Mouse (Mus musculus) limb, embryonic 12.5 days (tissue): ENCODE results near the gene Tmcc3. TPM values are rescaled to one million over a fixed set of nuclear protein-coding genes. Genes with fewer than 3 reads are reported as not detected.
A peak's percentile ranks its signal among the peaks of the same experiment; 100 is the strongest.

Experiments used
- ATAC-seq: fragments of 200-750 bp; cut with Nextera tagmentation; 2 replicates; pipeline ENCODE4 v1.8.0; 2017; ENCODE audit warnings: low read depth, moderate TSS enrichment; ENCODE audit not compliant: insufficient number of reproducible peaks, insufficient read depth, low FRiP score, low TSS enrichment
- H3K27ac ChIP-seq: fragments of 300-500 bp; sonication (generic); 2 replicates; pipeline ENCODE4 v1.5.1; 2016; ENCODE audit warnings: mild to moderate bottlenecking, moderate library complexity
- H3K27me3 ChIP-seq: fragments of 300-500 bp; sonication (generic); 2 replicates; pipeline ENCODE4 v1.6.1; 2016; ENCODE audit warnings: mild to moderate bottlenecking, moderate library complexity
- H3K36me3 ChIP-seq: fragments of 300-500 bp; sonication (generic); 2 replicates; pipeline ENCODE4 v1.6.1; 2016; ENCODE audit warnings: mild to moderate bottlenecking, moderate library complexity
- H3K4me1 ChIP-seq: fragments of 300-500 bp; sonication (generic); replicated peaks from 2 replicates; pipeline ENCODE4 v1.6.1; 2016
- H3K4me2 ChIP-seq: fragments of 300-500 bp; sonication (generic); 2 replicates; pipeline ENCODE4 v1.6.1; 2016; ENCODE audit warnings: mild to moderate bottlenecking, moderate library complexity
- H3K4me3 ChIP-seq: fragments of 300-500 bp; sonication (generic); replicated peaks from 2 replicates; pipeline ENCODE4 v1.5.1; 2016; ENCODE audit warnings: mild to moderate bottlenecking
- H3K9ac ChIP-seq: fragments of 300-500 bp; sonication (generic); replicated peaks from 2 replicates; pipeline ENCODE4 v1.6.1; 2016; ENCODE audit warnings: mild to moderate bottlenecking, moderate library complexity
- H3K9me3 ChIP-seq: fragments of 300-500 bp; sonication (generic); 2 replicates; pipeline ENCODE4 v1.6.1; 2016; ENCODE audit warnings: mild to moderate bottlenecking, moderate library complexity
- WGBS: fragments of 180-500 bp; shearing (Covaris S2); methylation state at CpG from one replicate; pipeline ENCODE4 v1.1.7; 2016; 5-methylcytosine and 5-hydroxymethylcytosine counted together
- polyA plus RNA-seq: library from polyadenylated mRNA; unstranded; fragments of >200 nt; fragmentation: Nextera tagmentation; extraction: Ambion mirVana; gene quantifications from 2 replicates; pipeline ENCODE4 v1.2.1, GENCODE M21; 2016

The Tmcc3 gene
- polyA plus RNA-seq, 1 experiment from 2014 or later: 9.5 TPM

DNA sequence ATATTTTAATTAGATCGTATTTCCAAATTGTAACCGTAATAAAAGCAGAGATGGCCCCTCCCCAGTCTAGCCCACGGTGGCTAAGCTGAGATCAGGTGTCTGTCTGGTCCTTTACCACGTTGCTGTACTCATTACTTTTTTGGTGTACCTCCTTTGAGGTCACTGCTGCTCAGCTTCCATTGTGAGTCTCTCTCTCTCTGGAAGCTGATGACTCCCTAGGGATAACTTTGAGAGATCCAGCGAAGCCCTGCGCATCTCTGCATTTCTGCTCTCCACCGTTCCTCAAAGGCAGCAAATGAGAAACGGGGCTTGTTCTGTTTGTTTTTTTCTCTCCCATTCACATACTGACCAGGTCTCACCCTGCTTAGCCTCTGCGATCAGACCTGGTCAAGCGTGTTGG is 23.3 kb downstream of the Tmcc3 start:
- WGBS: 75% methylated on average over 10 of the region's 10 CpGs
- Histone ChIP-seq H3K27me3 (no peaks in the 10 kb centered on the region), H3K27ac (no peak overlapping the region), H3K9me3 (peaks cover 3% of the 10 kb centered on the region; the same call in 1 of the 2 replicates), H3K9ac (no peak overlapping the region), H3K36me3 (no peaks in the 10 kb centered on the region), H3K4me2 (no peak overlapping the region), H3K4me1 (no peaks in the 10 kb centered on the region; the same call in 1 of the 2 replicates), H3K4me3 (no peak overlapping the region)
- no peak for ATAC-seq

DNA sequence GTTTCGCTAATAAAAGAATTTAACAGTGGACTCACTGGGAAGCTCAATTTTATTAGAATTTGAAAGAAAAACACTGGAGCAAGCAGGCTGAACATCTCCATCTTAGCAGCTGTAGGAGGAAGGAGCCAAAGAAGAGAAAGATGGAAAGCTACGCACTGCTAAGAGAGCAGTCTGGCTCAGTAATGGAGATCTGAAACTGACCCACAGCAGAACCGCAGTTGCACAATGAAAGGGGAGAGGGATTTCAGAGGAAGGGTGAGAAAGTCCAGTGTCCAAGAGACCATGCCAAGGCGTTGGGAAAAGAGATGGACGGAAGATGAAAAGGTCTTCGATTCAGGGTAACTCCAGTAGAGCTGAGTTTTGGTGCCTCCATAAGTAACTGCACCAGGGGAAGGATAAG is 24.3 kb downstream of the Tmcc3 start:
- ATAC-seq: no peak
- H3K36me3 ChIP-seq: no peaks in the 10 kb centered on the region
- H3K27me3 ChIP-seq: 0 out of 2 replicates have a peak, but pooled peaks cover 4% of the 10 kb centered on the region

DNA sequence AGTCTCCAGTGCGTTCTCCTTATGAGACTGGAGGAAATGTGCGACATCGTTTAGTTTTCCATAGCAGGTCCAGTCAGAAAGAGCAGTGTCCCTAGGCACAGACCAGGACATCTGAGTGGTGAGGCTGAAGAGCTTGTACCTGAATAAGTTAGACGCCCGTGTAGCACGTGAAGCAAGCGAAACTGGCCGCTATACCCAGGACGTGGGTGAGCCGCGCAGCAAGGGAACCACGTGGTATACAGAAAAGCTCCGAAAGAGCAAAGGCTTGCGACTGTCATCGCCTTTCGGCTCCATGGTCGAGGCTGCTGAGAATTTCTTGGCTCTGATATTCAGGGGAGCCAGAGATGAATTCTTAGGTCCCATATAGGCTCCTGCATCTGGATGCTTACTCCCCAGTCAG is 29.8 kb downstream of the Tmcc3 start:
- ATAC-seq: no peak
- Histone ChIP-seq H3K27me3 (peaks cover 8% of the 10 kb centered on the region; the same call in 1 of the 2 replicates), H3K36me3 (no peaks in the 10 kb centered on the region), H3K4me1 (peaks cover 8% of the 10 kb centered on the region), H3K9me3 (peaks cover 3% of the 10 kb centered on the region; the same call in 1 of the 2 replicates), H3K4me3 (no peak overlapping the region), H3K9ac (no peak overlapping the region), H3K27ac (no peak overlapping the region), H3K4me2 (peak overlapping the region; percentile 29)
- WGBS: 67% methylated on average over 17 of the region's 17 CpGs

More for the DNA sequence above, 24.3 kb downstream of the Tmcc3 start:
- Histone ChIP-seq H3K9ac (no peak overlapping the region), H3K27ac (no peak overlapping the region), H3K4me2 (no peak overlapping the region), H3K4me3 (no peak overlapping the region), H3K4me1 (no peaks in the 10 kb centered on the region; the same call in 1 of the 2 replicates), H3K9me3 (peaks cover 3% of the 10 kb centered on the region; the same call in 1 of the 2 replicates)
- WGBS: 84% methylated on average over 6 of the region's 6 CpGs

DNA sequence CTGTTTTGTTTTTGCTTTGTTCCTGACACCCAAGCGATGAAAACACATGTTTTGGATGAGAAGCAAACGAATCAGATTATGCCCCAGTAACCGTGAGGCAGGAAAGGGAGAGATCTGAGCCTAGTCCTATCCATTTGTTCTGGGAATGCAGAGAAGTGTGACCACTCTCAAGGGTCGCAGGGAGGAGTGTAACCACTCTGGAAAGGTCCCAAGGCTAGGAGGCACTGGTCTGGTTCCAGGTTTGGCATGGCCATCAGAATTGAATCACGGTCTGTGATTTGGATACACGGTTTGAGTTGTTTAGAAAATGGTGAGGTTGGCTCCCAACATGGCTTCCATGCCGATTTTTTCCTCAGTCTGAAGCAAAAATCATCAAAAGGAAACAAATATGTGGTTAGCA is 30.5 kb downstream of the Tmcc3 start:
- Histone ChIP-seq H3K27me3 (peaks cover 8% of the 10 kb centered on the region; the same call in 1 of the 2 replicates), H3K4me2 (no peak overlapping the region), H3K36me3 (no peaks in the 10 kb centered on the region), H3K9me3 (peaks cover 3% of the 10 kb centered on the region; the same call in 1 of the 2 replicates), H3K4me3 (no peak overlapping the region), H3K9ac (no peak overlapping the region), H3K4me1 (peaks cover 8% of the 10 kb centered on the region), H3K27ac (no peak overlapping the region)
- no peak for ATAC-seq
- 66% methylated on average over 7 of the region's 7 CpGs for WGBS

DNA sequence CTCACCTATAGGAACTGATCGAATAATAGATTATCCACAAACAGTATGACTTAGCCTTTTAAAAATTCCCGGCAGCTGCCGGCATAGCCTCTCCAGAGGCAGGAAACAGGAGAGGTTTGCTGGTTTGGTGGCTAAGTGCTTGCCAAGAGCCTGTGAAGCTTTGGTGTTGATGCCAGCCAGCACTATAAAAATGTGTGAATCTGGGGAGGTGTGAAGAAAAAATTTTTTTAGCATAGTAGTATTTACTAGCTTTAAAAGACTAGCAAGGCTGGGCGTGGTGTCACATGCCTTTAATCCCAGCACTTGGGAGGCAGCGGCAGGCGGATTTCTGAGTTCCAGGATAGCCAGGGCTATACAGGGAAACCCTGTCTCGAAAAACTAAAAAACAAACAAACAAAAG is 31.8 kb downstream of the Tmcc3 start:
- H3K9me3 ChIP-seq: no peaks in the 10 kb centered on the region
- H3K27me3 ChIP-seq: peaks cover 8% of the 10 kb centered on the region; the same call in 1 of the 2 replicates
- ATAC-seq: no peak
- no peak overlapping the region for H3K4me2 ChIP-seq
- H3K4me3 ChIP-seq: no peak overlapping the region
- WGBS: 77% methylated on average over 7 of the region's 7 CpGs
- no peak overlapping the region for H3K27ac ChIP-seq
- peaks cover 8% of the 10 kb centered on the region for H3K4me1 ChIP-seq
- H3K9ac ChIP-seq: no peak overlapping the region
- no peaks in the 10 kb centered on the region for H3K36me3 ChIP-seq

DNA sequence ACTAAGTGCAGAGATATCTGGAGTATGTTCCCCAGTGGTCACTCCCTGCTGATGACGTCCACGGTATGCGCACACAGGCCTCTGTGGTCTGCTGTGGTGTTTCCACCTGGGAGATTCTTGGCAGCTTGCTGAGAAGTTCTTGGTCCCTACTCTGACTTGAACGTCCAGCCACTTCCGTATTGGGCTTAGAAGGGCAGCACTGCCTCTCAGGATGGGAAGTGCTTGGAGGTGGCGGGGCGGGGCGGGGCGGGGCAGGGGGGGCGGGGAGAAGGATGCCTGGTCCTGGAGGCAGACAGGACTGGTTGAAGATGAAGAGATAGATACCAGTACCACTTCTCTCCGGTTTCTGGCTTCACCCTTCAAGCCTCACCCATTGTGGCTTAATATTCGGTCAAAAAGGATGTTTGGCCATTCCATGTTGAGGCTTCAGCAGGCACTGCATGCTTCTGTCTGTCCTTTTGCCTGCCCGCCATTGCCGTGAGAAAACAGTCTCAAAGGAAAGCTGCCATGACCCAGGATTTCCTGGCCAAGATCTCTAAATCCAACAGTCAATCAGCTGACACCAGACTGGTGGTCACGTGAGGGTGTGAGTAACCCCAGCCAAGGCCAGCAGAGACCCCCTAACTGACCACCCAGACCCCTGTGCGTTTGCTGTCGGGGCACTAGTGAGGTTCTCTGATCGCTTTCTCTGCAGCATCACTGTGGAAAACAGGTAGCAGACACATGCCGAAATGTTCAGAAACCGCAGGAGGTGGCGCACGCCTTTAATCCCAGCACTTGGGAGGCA is 33.1 kb downstream of the Tmcc3 start:
- ATAC-seq: no peak

DNA sequence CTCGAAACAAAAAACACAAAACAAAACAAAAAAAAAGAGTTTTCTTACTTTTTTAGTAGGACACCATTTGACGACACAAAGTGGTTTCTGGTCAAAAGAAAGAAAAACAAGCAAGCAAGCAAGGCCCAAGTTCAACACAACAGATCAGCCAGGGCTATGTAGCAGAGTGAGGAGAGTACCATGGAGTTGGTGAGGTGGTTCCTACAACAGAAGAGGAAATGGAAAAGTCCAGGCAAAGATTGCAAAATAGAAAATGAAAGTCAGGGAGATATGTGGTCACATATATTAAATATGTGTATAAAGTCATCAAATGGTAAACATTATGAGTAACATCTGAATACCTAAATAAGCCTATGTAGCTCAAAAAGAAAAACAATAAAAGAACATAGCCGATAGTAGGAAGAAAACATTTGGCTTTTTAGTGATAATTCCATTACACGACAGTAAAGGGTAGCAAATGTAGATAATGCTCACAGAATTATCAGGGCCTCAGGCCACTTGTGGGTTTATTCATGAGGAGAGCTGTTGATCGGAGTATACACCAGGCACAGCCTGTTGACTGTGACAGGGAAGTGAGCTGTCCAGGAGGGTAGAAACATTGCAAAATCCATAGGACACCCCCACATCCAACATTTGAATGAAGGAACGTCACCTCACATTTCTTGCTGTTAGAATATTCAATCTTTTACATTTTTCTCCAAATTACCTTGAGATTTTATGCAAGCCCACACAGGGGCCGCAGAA is 33.9 kb downstream of the Tmcc3 start:
- no peak for ATAC-seq
- no peaks in the 10 kb centered on the region for H3K9me3 ChIP-seq
- WGBS: 89% methylated on average over 7 of the region's 7 CpGs
- H3K36me3 ChIP-seq: no peaks in the 10 kb centered on the region
- peaks cover 5% of the 10 kb centered on the region; the same call in 1 of the 2 replicates for H3K27me3 ChIP-seq
- no peak overlapping the region for H3K4me3 ChIP-seq
- no peak overlapping the region for H3K9ac ChIP-seq
- H3K4me1 ChIP-seq: peaks cover 8% of the 10 kb centered on the region
- no peak overlapping the region for H3K4me2 ChIP-seq
- no peak overlapping the region for H3K27ac ChIP-seq

More for the DNA sequence above, 33.1 kb downstream of the Tmcc3 start:
- no peaks in the 10 kb centered on the region for H3K36me3 ChIP-seq
- peak overlapping the region; percentile 24; the same call in 1 of the 2 replicates for H3K4me2 ChIP-seq
- 0 out of 2 replicates have a peak overlapping the region, but pooled peaks have one; percentile 1 for H3K4me3 ChIP-seq
- WGBS: 47% methylated on average over 22 of the region's 22 CpGs
- H3K27me3 ChIP-seq: peaks cover 8% of the 10 kb centered on the region; the same call in 1 of the 2 replicates
- H3K27ac ChIP-seq: no peak overlapping the region
- no peaks in the 10 kb centered on the region for H3K9me3 ChIP-seq
- H3K4me1 ChIP-seq: peaks cover 8% of the 10 kb centered on the region
- no peak overlapping the region for H3K9ac ChIP-seq

DNA sequence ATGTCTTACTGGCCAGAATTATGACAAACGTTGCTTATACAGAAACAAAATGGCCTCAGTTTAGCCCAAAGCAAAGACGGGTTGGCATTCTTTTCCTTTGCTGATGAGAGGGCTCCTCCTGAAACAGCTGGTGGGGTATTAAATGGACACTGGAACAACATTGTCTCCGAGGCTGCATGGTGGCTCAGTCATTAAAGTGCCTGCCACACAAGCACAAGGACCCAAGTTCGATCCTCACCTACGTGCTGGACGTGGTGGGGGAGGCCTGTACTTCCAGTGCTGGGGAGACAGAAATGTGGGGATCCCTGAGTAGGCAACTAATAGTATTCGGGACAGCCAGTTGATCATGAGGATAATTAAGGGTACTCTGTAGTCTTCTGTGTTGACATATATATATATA is 34.8 kb downstream of the Tmcc3 start:
- Histone ChIP-seq H3K9me3 (no peaks in the 10 kb centered on the region), H3K4me1 (peaks cover 7% of the 10 kb centered on the region), H3K4me2 (no peak overlapping the region), H3K4me3 (no peak overlapping the region), H3K27me3 (peaks cover 4% of the 10 kb centered on the region; the same call in 1 of the 2 replicates), H3K36me3 (no peaks in the 10 kb centered on the region), H3K27ac (no peak overlapping the region), H3K9ac (no peak overlapping the region)
- WGBS: 91% methylated on average over 7 of the region's 7 CpGs
- no peak for ATAC-seq

DNA sequence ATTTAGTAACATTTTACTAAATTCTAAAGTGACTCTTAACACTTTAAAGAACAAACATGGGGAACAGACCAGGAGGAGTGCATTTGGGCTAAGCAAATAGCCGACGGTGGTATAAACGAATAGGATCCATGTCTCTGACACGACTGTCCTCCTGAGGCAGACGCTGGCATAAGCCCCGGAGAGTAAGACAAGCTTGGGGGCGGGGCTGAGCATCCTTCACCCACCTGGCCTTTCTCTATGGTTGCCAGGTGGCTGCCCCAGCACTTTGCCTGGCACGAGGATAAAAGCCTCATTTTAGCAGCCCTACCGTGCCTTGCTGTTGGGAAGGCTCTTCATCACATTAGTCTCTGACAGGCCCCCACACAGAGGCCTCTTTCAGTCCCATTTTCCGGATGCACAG is 35.5 kb downstream of the Tmcc3 start:
- Histone ChIP-seq H3K4me1 (no peaks in the 10 kb centered on the region; the same call in none of the 2 replicates), H3K9me3 (no peaks in the 10 kb centered on the region), H3K4me2 (no peak overlapping the region), H3K4me3 (no peak overlapping the region), H3K36me3 (no peaks in the 10 kb centered on the region), H3K27ac (no peak overlapping the region), H3K9ac (no peak overlapping the region), H3K27me3 (peaks cover 4% of the 10 kb centered on the region; the same call in 1 of the 2 replicates)
- ATAC-seq: no peak
- WGBS: 77% methylated on average over 10 of the region's 10 CpGs

DNA sequence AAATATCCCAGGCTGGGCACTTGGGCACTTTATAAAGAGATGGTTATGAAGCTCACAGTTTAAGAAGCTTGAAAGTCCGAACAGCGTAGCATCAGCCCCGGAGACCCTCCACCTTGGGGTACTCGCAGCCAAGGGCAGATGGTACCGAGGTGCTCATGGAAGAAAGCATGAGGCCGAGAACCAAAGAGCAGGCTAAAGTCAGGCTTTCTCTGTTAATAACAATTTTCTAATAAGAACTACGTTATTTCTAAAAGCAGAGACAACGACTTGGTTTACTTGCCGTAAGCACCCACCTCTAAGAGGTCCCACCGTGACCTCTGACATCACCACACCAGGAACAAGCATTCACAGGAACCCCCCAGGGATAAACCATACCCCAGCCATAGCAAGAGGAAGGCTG is 36.2 kb downstream of the Tmcc3 start:
- Histone ChIP-seq H3K9me3 (no peaks in the 10 kb centered on the region), H3K36me3 (no peaks in the 10 kb centered on the region), H3K27ac (no peak overlapping the region), H3K9ac (no peak overlapping the region), H3K4me1 (no peaks in the 10 kb centered on the region; the same call in 1 of the 2 replicates), H3K27me3 (peaks cover 4% of the 10 kb centered on the region; the same call in 1 of the 2 replicates), H3K4me2 (no peak overlapping the region), H3K4me3 (no peak overlapping the region)
- 94% methylated on average over 10 of the region's 10 CpGs for WGBS
- no peak for ATAC-seq

DNA sequence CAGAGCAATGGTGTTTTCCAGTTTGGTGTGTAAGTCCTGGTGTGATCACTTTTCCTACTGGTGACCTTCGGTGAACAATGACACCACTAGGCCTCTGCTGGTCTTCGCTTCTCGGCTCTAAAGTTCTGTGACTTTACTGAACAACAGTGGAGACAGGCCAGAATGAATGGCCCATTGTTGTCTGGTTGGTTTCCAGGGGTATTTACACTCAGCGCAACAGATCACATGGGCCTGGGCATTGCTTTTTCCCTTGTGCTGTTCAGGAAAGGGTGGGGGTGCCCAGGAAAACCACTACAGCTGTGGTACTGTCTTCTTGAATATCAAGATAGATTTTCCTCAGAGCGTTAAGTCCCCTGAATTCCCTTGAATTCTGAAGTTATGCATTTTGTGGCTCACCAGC is 38.5 kb downstream of the Tmcc3 start:
- no peaks in the 10 kb centered on the region for H3K27me3 ChIP-seq
- no peak for ATAC-seq
- no peak overlapping the region for H3K9ac ChIP-seq
- no peaks in the 10 kb centered on the region for H3K36me3 ChIP-seq
- no peak overlapping the region for H3K4me3 ChIP-seq
- no peak overlapping the region for H3K4me2 ChIP-seq
- H3K9me3 ChIP-seq: no peaks in the 10 kb centered on the region
- WGBS: 73% methylated on average over 5 of the region's 5 CpGs
- H3K4me1 ChIP-seq: peaks cover 3% of the 10 kb centered on the region
- no peak overlapping the region for H3K27ac ChIP-seq
